Mouse (Mus musculus) limb, embryonic 12.5 days (tissue): Measurements from ENCODE around the gene Ccl5. TPM values are rescaled to one million over a fixed set of nuclear protein-coding genes. Genes with fewer than 3 reads are reported as not detected.

ENCODE experiments used
- ATAC-seq: fragments of 200-750 bp; cut with Nextera tagmentation; 2 replicates; pipeline ENCODE4 v1.8.0; 2017; ENCODE audit warnings: low read depth, moderate TSS enrichment; ENCODE audit not compliant: insufficient number of reproducible peaks, insufficient read depth, low FRiP score, low TSS enrichment
- H3K27ac ChIP-seq: fragments of 300-500 bp; sonication (generic); 2 replicates; pipeline ENCODE4 v1.5.1; 2016; ENCODE audit warnings: mild to moderate bottlenecking, moderate library complexity
- H3K27me3 ChIP-seq: fragments of 300-500 bp; sonication (generic); 2 replicates; pipeline ENCODE4 v1.6.1; 2016; ENCODE audit warnings: mild to moderate bottlenecking, moderate library complexity
- H3K36me3 ChIP-seq: fragments of 300-500 bp; sonication (generic); 2 replicates; pipeline ENCODE4 v1.6.1; 2016; ENCODE audit warnings: mild to moderate bottlenecking, moderate library complexity
- H3K4me1 ChIP-seq: fragments of 300-500 bp; sonication (generic); replicated peaks from 2 replicates; pipeline ENCODE4 v1.6.1; 2016
- H3K4me2 ChIP-seq: fragments of 300-500 bp; sonication (generic); 2 replicates; pipeline ENCODE4 v1.6.1; 2016; ENCODE audit warnings: mild to moderate bottlenecking, moderate library complexity
- H3K4me3 ChIP-seq: fragments of 300-500 bp; sonication (generic); replicated peaks from 2 replicates; pipeline ENCODE4 v1.5.1; 2016; ENCODE audit warnings: mild to moderate bottlenecking
- H3K9ac ChIP-seq: fragments of 300-500 bp; sonication (generic); replicated peaks from 2 replicates; pipeline ENCODE4 v1.6.1; 2016; ENCODE audit warnings: mild to moderate bottlenecking, moderate library complexity
- H3K9me3 ChIP-seq: fragments of 300-500 bp; sonication (generic); 2 replicates; pipeline ENCODE4 v1.6.1; 2016; ENCODE audit warnings: mild to moderate bottlenecking, moderate library complexity
- WGBS: fragments of 180-500 bp; shearing (Covaris S2); methylation state at CpG from one replicate; pipeline ENCODE4 v1.1.7; 2016; 5-methylcytosine and 5-hydroxymethylcytosine counted together
- polyA plus RNA-seq: library from polyadenylated mRNA; unstranded; fragments of >200 nt; fragmentation: Nextera tagmentation; extraction: Ambion mirVana; gene quantifications from 2 replicates; pipeline ENCODE4 v1.2.1, GENCODE M21; 2016

Ccl5 gene
- polyA plus RNA-seq, 1 experiment from 2014 or later: not detected

GRCm38 (mm10) chr11:83495571-83495970, 34.7 kb downstream of the Ccl5 start:
- ATAC-seq: no peak
- no peaks in the 10 kb centered on the region for H3K9me3 ChIP-seq

GRCm38 (mm10) chr11:83491488-83491887, 38.8 kb downstream of the Ccl5 start:
- no peak for ATAC-seq
- Histone ChIP-seq H3K27me3 (no peaks in the 10 kb centered on the region), H3K9ac (no peak overlapping the region), H3K4me2 (no peak overlapping the region), H3K4me1 (no peaks in the 10 kb centered on the region), H3K9me3 (no peaks in the 10 kb centered on the region), H3K27ac (no peak overlapping the region), H3K36me3 (peaks cover 54% of the 10 kb centered on the region), H3K4me3 (no peak overlapping the region)
- WGBS: 90% methylated on average over 4 of the region's 4 CpGs

More at GRCm38 (mm10) chr11:83495571-83495970, 34.7 kb downstream of the Ccl5 start:
- Histone ChIP-seq H3K4me2 (no peak overlapping the region), H3K9ac (no peak overlapping the region), H3K4me1 (no peaks in the 10 kb centered on the region), H3K27me3 (no peaks in the 10 kb centered on the region), H3K36me3 (peaks cover 60% of the 10 kb centered on the region), H3K4me3 (no peak overlapping the region), H3K27ac (no peak overlapping the region)
- WGBS: 99% methylated on average over 2 of the region's 2 CpGs

Other genes with a start within 250 kb of the Ccl5 start
- 0.63 and 0.88 TPM in 2 replicates for gene Slfn14, start 243.8 kb downstream of the Ccl5 start, polyA plus RNA-seq
- 56.1 and 62.6 TPM in 2 replicates for gene Ap2b1, start 231.5 kb downstream of the Ccl5 start, polyA plus RNA-seq
- 11.8 and 13.7 TPM in 2 replicates for gene Pex12, start 227.9 kb downstream of the Ccl5 start, polyA plus RNA-seq
- 3.4 and 3.6 TPM in 2 replicates for gene Rasl10b, start 121.4 kb downstream of the Ccl5 start, polyA plus RNA-seq
- not detected in 2 replicates for gene Gas2l2, start 101.1 kb downstream of the Ccl5 start, polyA plus RNA-seq
- 0.44 TPM in 1 of 2 replicates, not detected in the other for gene 1700020L24Rik, start 92.8 kb downstream of the Ccl5 start, polyA plus RNA-seq
- gene Mmp28, start 67.4 kb downstream of the Ccl5 start, polyA plus RNA-seq: 4.2 and 4.5 TPM in 2 replicates
- 12.0 and 18.6 TPM in 2 replicates for gene Taf15, start 57.4 kb downstream of the Ccl5 start, polyA plus RNA-seq
- gene Heatr9, start 8.3 kb downstream of the Ccl5 start, polyA plus RNA-seq: not detected in 2 replicates
- 0.56 and 0.81 TPM in 2 replicates for gene Ccl9, start 48.1 kb upstream of the Ccl5 start, polyA plus RNA-seq
- 0.46 and 0.63 TPM in 2 replicates for gene Ccl6, start 62.6 kb upstream of the Ccl5 start, polyA plus RNA-seq
- gene Rpl9-ps1, start 115.1 kb upstream of the Ccl5 start, polyA plus RNA-seq: not detected in 2 replicates
- gene Ccl3, start 118.8 kb upstream of the Ccl5 start, polyA plus RNA-seq: 0.29 TPM in 1 of 2 replicates, not detected in the other
- gene Ccl4, start 132.1 kb upstream of the Ccl5 start, polyA plus RNA-seq: 0.46 and 1.0 TPM in 2 replicates
- gene Wfdc17, start 173.5 kb upstream of the Ccl5 start, polyA plus RNA-seq: 0.87 and 0.90 TPM in 2 replicates
- not detected in 2 replicates for gene Wfdc18, start 178.5 kb upstream of the Ccl5 start, polyA plus RNA-seq
- gene Wfdc21, start 216.4 kb upstream of the Ccl5 start, polyA plus RNA-seq: not detected in 2 replicates
- gene Heatr6, start 223.2 kb upstream of the Ccl5 start, polyA plus RNA-seq: 30.4 and 30.8 TPM in 2 replicates